ENCODE assay signal across 8 mouse cellular contexts in the genomic region with DNA sequence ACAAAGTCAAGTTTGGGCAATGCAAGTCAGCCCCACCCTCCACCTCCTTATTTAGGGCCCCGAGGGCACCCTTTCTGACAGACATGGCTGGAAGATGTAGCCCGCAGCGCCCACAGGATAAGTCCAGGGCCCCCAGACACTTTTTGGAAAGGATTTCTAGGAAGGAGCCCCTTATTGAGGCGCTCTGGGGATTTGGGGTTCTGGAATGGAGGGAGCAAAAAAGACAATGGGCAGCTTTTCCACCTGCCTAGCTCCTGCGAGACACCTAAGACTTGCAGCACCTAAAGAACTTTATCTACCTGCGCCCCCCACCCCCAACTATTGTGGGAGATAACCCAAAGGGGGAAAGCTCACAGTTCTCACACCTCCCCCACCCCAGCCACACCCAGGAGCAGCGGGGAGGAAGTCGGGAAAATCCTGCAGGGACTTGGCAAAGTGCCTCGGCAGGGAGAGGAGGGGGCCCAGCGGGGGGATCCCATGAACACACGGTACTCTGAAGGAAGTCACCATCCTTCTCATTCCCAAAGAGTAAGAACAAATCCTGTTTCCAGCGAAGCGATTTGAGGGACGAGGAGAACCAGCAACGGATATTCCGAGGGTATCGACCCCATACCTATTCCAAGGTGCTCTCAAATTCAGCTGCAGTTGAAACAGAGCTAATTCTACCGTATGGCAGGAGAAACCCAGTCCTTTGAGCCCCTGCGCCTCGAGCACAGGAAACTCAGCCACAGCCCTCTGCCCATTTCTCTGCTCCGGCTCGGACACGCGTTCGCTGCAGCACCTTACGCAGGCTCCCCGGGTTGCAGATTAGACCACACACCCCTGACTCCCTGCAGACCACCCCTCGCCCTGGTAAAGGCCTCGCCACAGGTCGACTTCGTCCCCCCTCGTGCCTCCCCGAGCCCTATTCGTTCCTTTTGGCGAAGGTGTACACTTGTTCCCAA. TPM values are rescaled to one million over a fixed set of nuclear protein-coding genes. Genes with fewer than 3 reads are reported as not detected.
A peak's percentile ranks its signal among the peaks of the same experiment; 100 is the strongest.
DNase-seq lines count a peak whose midpoint lies in the region; ATAC-seq and TF ChIP-seq lines count a peak whose summit lies in the region.

No protein-coding gene starts in this region.

- no peaks in the 10 kb centered on the region for H3K9me3 ChIP-seq in E14TG2a.4 (ENCODE audit: low read length)
- no peaks in the 10 kb centered on the region for H3K9me3 ChIP-seq in embryonic facial prominence, embryonic 10.5 days
- no peaks in the 10 kb centered on the region for H3K9me3 ChIP-seq in stomach, postnatal 0 days (ENCODE audit: control insufficient read depth, low read length)

- peaks cover 44% of the 10 kb centered on the region for H3K36me3 ChIP-seq in E14TG2a.4 (ENCODE audit: insufficient read depth, low read length)
- peaks cover 43% of the 10 kb centered on the region for H3K36me3 ChIP-seq in embryonic facial prominence, embryonic 10.5 days (replicated peaks)
- H3K36me3 ChIP-seq in macrophage (ENCODE audit: inconsistent target) = 0 out of 2 replicates have a peak, but pooled peaks cover 6% of the 10 kb centered on the region
- no peaks in the 10 kb centered on the region; the same call in 1 of the 2 replicates for H3K36me3 ChIP-seq in stomach, postnatal 0 days (ENCODE audit: control insufficient read depth, insufficient read depth, low read length)

- DNase-seq in Muller cell, postnatal 12 days (ENCODE audit: inconsistent ontology term) = peak; percentile 36
- peak; percentile 58 for DNase-seq in embryonic facial prominence, embryonic 10.5 days (ENCODE audit: low spot score)
- peak; percentile 79 to 82 for DNase-seq in heart, postnatal 10 days
- peak; percentile 77 to 86 for DNase-seq in kidney, postnatal 25 days
- peak; percentile 76 for DNase-seq in stomach, postnatal 0 days (ENCODE audit: low spot score)
- no peak for DNase-seq in layer of hippocampus, adult 9-10 months (ENCODE audit: low spot score)

- peaks cover 67% of the 10 kb centered on the region for H3K4me1 ChIP-seq in E14TG2a.4 (replicated peaks; ENCODE audit: low read depth, low read length)
- H3K4me1 ChIP-seq in embryonic facial prominence, embryonic 10.5 days = peaks cover 64% of the 10 kb centered on the region
- H3K4me1 ChIP-seq in stomach, postnatal 0 days (replicated peaks; ENCODE audit: control insufficient read depth, insufficient read depth) = peaks cover 14% of the 10 kb centered on the region

- peaks cover 24% of the 10 kb centered on the region for H3K79me2 ChIP-seq in macrophage (ENCODE audit: inconsistent target)

- peak overlapping the region; percentile 84 for H3K9ac ChIP-seq in stomach, postnatal 0 days (ENCODE audit: low read length)

- 4% methylated on average over 35 of the region's 35 CpGs for WGBS in embryonic facial prominence, embryonic 10.5 days
- WGBS in macrophage (ENCODE audit: missing documents) = 23% methylated on average over 34 of the region's 35 CpGs
- 4% methylated on average over 35 of the region's 35 CpGs for WGBS in stomach, postnatal 0 days

- H3K4me3 ChIP-seq in E14TG2a.4 (replicated peaks; ENCODE audit: low read length) = peak overlapping the region; percentile 93
- H3K4me3 ChIP-seq in embryonic facial prominence, embryonic 10.5 days = peak overlapping the region; percentile 84
- peak overlapping the region; percentile 12; the same call in 1 of the 2 replicates for H3K4me3 ChIP-seq in macrophage (ENCODE audit: inconsistent target)
- peak overlapping the region; percentile 88 for H3K4me3 ChIP-seq in stomach, postnatal 0 days (ENCODE audit: low read depth, low read length)

- H3K27me3 ChIP-seq in E14TG2a.4 (ENCODE audit: insufficient read depth, low read length) = peaks cover 13% of the 10 kb centered on the region
- H3K27me3 ChIP-seq in embryonic facial prominence, embryonic 10.5 days (replicated peaks; ENCODE audit: low read depth, poor library complexity, severe bottlenecking) = peaks cover 14% of the 10 kb centered on the region; the same call in 1 of the 2 replicates
- H3K27me3 ChIP-seq in stomach, postnatal 0 days (ENCODE audit: control insufficient read depth, insufficient read depth, low read length) = no peaks in the 10 kb centered on the region

- no peak for TF ChIP-seq EP300 in stomach, postnatal 0 days (optimal IDR thresholded peaks at IDR 0.05)

- ATAC-seq in stomach, postnatal 0 days (ENCODE audit: low FRiP score, low TSS enrichment) = no peak

- TF ChIP-seq CTCF in E14TG2a.4 (conservative IDR thresholded peaks at IDR 0.05; ENCODE audit: low read length) = no peak
- TF ChIP-seq CTCF in stomach, postnatal 0 days (IDR thresholded peaks at IDR 0.05; ENCODE audit: low read depth) = no peak

- intact Hi-C loops in heart, postnatal 10 days (cut with DNase I) = loop anchor here (5.0 kb wide), 1 partner anchor 84 kb away; no protein-coding TSS in a partner anchor

- H3K27ac ChIP-seq in embryonic facial prominence, embryonic 10.5 days (replicated peaks) = peak overlapping the region; percentile 96
- no peak overlapping the region for H3K27ac ChIP-seq in macrophage
- H3K27ac ChIP-seq in stomach, postnatal 0 days (replicated peaks) = peak overlapping the region; percentile 83

- H3K4me2 ChIP-seq in stomach, postnatal 0 days (replicated peaks; ENCODE audit: low read depth) = peak overlapping the region; percentile 94

RNA-seq across cellular contexts. Expression of gene Agrn, which starts 1.1 kb away (rescaled TPM):
- polyA plus RNA-seq in embryonic facial prominence, embryonic 10.5 days (2016; fragmentation: Nextera tagmentation; extraction: Ambion mirVana) = 59.0 and 61.7 TPM in 2 replicates
- total RNA-seq in heart, postnatal 10 days (2021) = 100 to 1,000 TPM in 1 of 2 experiments, 10 to 100 TPM in 1; 92.1 to 104 TPM
- 100 to 1,000 TPM in 11 of 26 experiments, 10 to 100 TPM in 15; 28.4 to 276 (median 92.7) TPM for total RNA-seq in macrophage (2018; cell fraction: chromatin; rRNA removed)
- total RNA-seq in macrophage (2018; cell fraction: cytosol; rRNA removed) = 10 to 100 TPM in 4 of 26 experiments, 1 to 10 TPM in 22; 2.9 to 13.0 (median 6.4) TPM
- total RNA-seq in macrophage (2018; cell fraction: nucleus; rRNA removed) = 100 to 1,000 TPM in 1 of 26 experiments, 10 to 100 TPM in 25; 18.9 to 144 (median 48.3) TPM
- 3.3 to 10.5 TPM (median 7.2 TPM) in 3 replicates for polyA plus RNA-seq in macrophage (2018)
- polyA plus RNA-seq in stomach, postnatal 0 days (2015; fragmentation: Nextera tagmentation; extraction: Ambion mirVana) = 17.7 and 21.4 TPM in 2 replicates

RNA-seq across cellular contexts. Expression of gene Isg15, which starts 4.4 kb away (rescaled TPM):
- 0.34 and 0.47 TPM in 2 replicates for polyA plus RNA-seq in embryonic facial prominence, embryonic 10.5 days (2016; fragmentation: Nextera tagmentation; extraction: Ambion mirVana)
- total RNA-seq in heart, postnatal 10 days (2021) = 1 to 10 TPM; 1.3 TPM
- total RNA-seq in macrophage (2018; cell fraction: chromatin; rRNA removed) = 100 to 1,000 TPM in 17 of 26 experiments, 10 to 100 TPM in 7, 1 to 10 TPM in 2; 8.7 to 297 (median 169) TPM
- total RNA-seq in macrophage (2018; cell fraction: cytosol; rRNA removed) = 1,000 to 10,000 TPM in 14 of 26 experiments, 100 to 1,000 TPM in 11, 10 to 100 TPM in 1; 99.2 to 2,982 (median 1,363) TPM
- total RNA-seq in macrophage (2018; cell fraction: nucleus; rRNA removed) = 1,000 to 10,000 TPM in 9 of 26 experiments, 100 to 1,000 TPM in 10, 10 to 100 TPM in 7; 24.1 to 1,393 (median 399) TPM
- 62.5 to 462 TPM (median 183 TPM) in 3 replicates for polyA plus RNA-seq in macrophage (2018)
- polyA plus RNA-seq in stomach, postnatal 0 days (2015; fragmentation: Nextera tagmentation; extraction: Ambion mirVana) = 3.1 and 4.1 TPM in 2 replicates

RNA-seq across cellular contexts. Expression of gene AW011738, which starts 6.9 kb away (rescaled TPM):
- polyA plus RNA-seq in embryonic facial prominence, embryonic 10.5 days (2016; fragmentation: Nextera tagmentation; extraction: Ambion mirVana) = 2.2 and 2.7 TPM in 2 replicates
- 1 to 10 TPM; 6.1 to 8.2 TPM for total RNA-seq in heart, postnatal 10 days (2021)
- 10 to 100 TPM in 14 of 26 experiments, 1 to 10 TPM in 12; 1.3 to 27.5 (median 13.3) TPM for total RNA-seq in macrophage (2018; cell fraction: chromatin; rRNA removed)
- total RNA-seq in macrophage (2018; cell fraction: cytosol; rRNA removed) = 10 to 100 TPM in 2 of 26 experiments, 1 to 10 TPM in 24; 1.3 to 12.4 (median 6.7) TPM
- 10 to 100 TPM in 17 of 26 experiments, 1 to 10 TPM in 9; 1.6 to 46.6 (median 18.6) TPM for total RNA-seq in macrophage (2018; cell fraction: nucleus; rRNA removed)
- 0.53 to 3.8 TPM (median 0.88 TPM) in 3 replicates for polyA plus RNA-seq in macrophage (2018)
- polyA plus RNA-seq in stomach, postnatal 0 days (2015; fragmentation: Nextera tagmentation; extraction: Ambion mirVana) = 1.2 and 1.6 TPM in 2 replicates

RNA-seq across cellular contexts. Expression of gene Perm1, which starts 19.5 kb away (rescaled TPM):
- polyA plus RNA-seq in embryonic facial prominence, embryonic 10.5 days (2016; fragmentation: Nextera tagmentation; extraction: Ambion mirVana) = 0.60 and 0.65 TPM in 2 replicates
- total RNA-seq in heart, postnatal 10 days (2021) = 100 to 1,000 TPM; 138 to 156 TPM
- total RNA-seq in macrophage (2018; cell fraction: chromatin; rRNA removed) = 1 to 10 TPM in 4 of 26 experiments, under 1 TPM in 19, not detected in 3; 0.20 to 1.7 (median 0.54) TPM
- under 1 TPM in 23 of 26 experiments, not detected in 3; 0.03 to 0.19 (median 0.07) TPM for total RNA-seq in macrophage (2018; cell fraction: cytosol; rRNA removed)
- total RNA-seq in macrophage (2018; cell fraction: nucleus; rRNA removed) = 1 to 10 TPM in 6 of 26 experiments, under 1 TPM in 18, not detected in 2; 0.21 to 2.0 (median 0.54) TPM
- 0.06 to 0.12 TPM in 2 of 3 replicates, not detected in the other for polyA plus RNA-seq in macrophage (2018)
- polyA plus RNA-seq in stomach, postnatal 0 days (2015; fragmentation: Nextera tagmentation; extraction: Ambion mirVana) = 4.0 and 4.6 TPM in 2 replicates

RNA-seq across cellular contexts. Expression of gene Plekhn1, which starts 38.5 kb away (rescaled TPM):
- polyA plus RNA-seq in embryonic facial prominence, embryonic 10.5 days (2016; fragmentation: Nextera tagmentation; extraction: Ambion mirVana) = 22.5 and 23.9 TPM in 2 replicates
- 1 to 10 TPM; 8.5 to 9.2 TPM for total RNA-seq in heart, postnatal 10 days (2021)
- total RNA-seq in macrophage (2018; cell fraction: chromatin; rRNA removed) = 100 to 1,000 TPM; 163 to 459 (median 259) TPM
- total RNA-seq in macrophage (2018; cell fraction: cytosol; rRNA removed) = 10 to 100 TPM in 25 of 26 experiments, 1 to 10 TPM in 1; 8.7 to 31.5 (median 18.3) TPM
- total RNA-seq in macrophage (2018; cell fraction: nucleus; rRNA removed) = 100 to 1,000 TPM; 114 to 393 (median 158) TPM
- 16.9 to 22.6 TPM (median 18.8 TPM) in 3 replicates for polyA plus RNA-seq in macrophage (2018)
- 34.0 and 41.9 TPM in 2 replicates for polyA plus RNA-seq in stomach, postnatal 0 days (2015; fragmentation: Nextera tagmentation; extraction: Ambion mirVana)

Comparison
In these comparisons a context has a peak if more than half of its experiments do, and no peak if none do; other contexts are left out.
1. H3K4me3 ChIP-seq: peak in every context shown above with its lines; median percentile 93 in E14TG2a.4; 88 in stomach, postnatal 0 days; 84 in embryonic facial prominence, embryonic 10.5 days; 12 in macrophage.
2. RNA of gene Isg15, which starts 4.4 kb away (polyA plus RNA-seq): 62.5 to 462 TPM in macrophage; 3.1 to 4.1 TPM in stomach, postnatal 0 days and 0.34 to 0.47 TPM in embryonic facial prominence, embryonic 10.5 days; every median in the first group is over 10 times any median in the second.